Mouse (Mus musculus) ES-Bruce4 (cell line): ENCODE results near the gene Thra.

Experiments used
- EP300 ChIP-seq: IDR thresholded peaks from 2 replicates; pipeline ENCODE4 v1.6.1; 2011; ENCODE audit warnings: low read depth, low read length; ENCODE audit not compliant: insufficient read depth
- POLR2A ChIP-seq: IDR thresholded peaks from one replicate; pipeline ENCODE4 v1.8.1; 2011; ENCODE audit warnings: low read length; ENCODE audit not compliant: insufficient read depth

GRCm38 (mm10) chr11:98816706-98817239 lies 76.3 kb downstream of the Thra start:
- TF ChIP-seq EP300 (no peak), POLR2A (no peak)
